Mouse (Mus musculus): Measurements from ENCODE around the gene Spty2d1. TPM values are rescaled to one million over a fixed set of nuclear protein-coding genes. Genes with fewer than 3 reads are reported as not detected.
A peak's percentile ranks its signal among the peaks of the same experiment; 100 is the strongest.
"Not testable (repeated sequence)": the region's sequence is repeated elsewhere in the genome, so short reads cannot be mapped to it uniquely, and the experiment has no call there.

Spty2d1 gene
- 11.5 and 11.7 TPM in 2 replicates for polyA plus RNA-seq (2012; rRNA removed)

- DNase-seq (ENCODE audit: low spot score) = peak; percentile 97
Observed at GRCm38 (mm10) chr7:47008168-47008993, at the start of gene Spty2d1. Gene Spty2d1, minus strand, starts transcription at chr7:47008411.

GRCm38 (mm10) chr7:47056273-47056672 lies 48.1 kb upstream of the Spty2d1 start:
- DNase-seq (ENCODE audit: low spot score) = no peak

- DNase-seq (ENCODE audit: low spot score) = no peak
Observed at GRCm38 (mm10) chr7:47055744-47056143, 47.5 kb upstream of the Spty2d1 start.

GRCm38 (mm10) chr7:47054666-47055065 lies 46.5 kb upstream of the Spty2d1 start:
- DNase-seq (ENCODE audit: low spot score) = no peak

DNA sequence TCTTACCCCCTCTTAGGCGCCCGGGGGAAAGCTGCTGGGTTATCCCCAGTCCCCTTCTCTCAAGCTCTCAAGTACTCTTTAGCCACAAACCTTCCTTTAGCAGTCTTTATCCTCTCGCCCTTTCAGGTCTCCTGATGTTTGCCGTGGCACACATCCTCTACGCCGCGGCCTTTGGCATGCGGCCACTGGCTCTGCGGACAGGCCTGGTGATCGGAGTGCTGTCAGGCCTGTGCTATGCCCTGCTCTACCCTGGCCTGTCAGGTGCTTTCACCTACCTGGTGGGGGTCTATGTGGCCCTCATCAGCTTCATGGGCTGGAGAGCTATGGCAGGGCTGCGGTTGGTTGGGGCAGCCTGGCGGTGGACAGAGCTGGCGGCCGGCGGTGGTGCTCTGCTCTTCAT lies 45.1 kb upstream of the Spty2d1 start:
- no peak for DNase-seq (ENCODE audit: low spot score)

- no peak for DNase-seq (ENCODE audit: low spot score)
Observed at GRCm38 (mm10) chr7:47052276-47052675, 44.1 kb upstream of the Spty2d1 start.

- no peak for DNase-seq (ENCODE audit: low spot score)
Observed at GRCm38 (mm10) chr7:47051404-47052151, 43.4 kb upstream of the Spty2d1 start.

DNA sequence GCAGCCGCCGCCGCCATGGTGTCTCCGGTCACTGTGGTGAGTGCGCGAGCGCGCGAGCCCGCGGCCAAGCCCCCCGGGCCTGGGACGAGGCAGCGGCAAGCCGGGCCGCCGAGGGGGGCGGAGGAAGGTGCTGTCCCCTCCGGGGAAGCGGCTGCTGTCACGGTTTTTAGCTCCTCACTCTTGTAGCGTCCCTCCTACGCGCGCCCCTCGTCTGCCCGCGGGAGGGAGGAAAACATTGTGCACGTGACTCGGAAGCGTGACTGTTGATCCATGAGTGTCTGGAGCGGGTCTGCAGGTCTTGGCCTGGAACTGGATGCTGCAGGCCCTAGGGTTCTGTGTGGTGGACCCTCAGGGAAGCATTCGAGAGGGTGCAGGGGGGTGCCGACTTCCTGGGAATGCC lies 42.6 kb upstream of the Spty2d1 start:
- DNase-seq (ENCODE audit: low spot score) = no peak

- peak; percentile 80 for DNase-seq (ENCODE audit: low spot score)
Observed at GRCm38 (mm10) chr7:47050366-47050765, 42.2 kb upstream of the Spty2d1 start, which contains the start of gene Tmem86a. Gene Tmem86a, plus strand, starts transcription at chr7:47050601.

- no peak for DNase-seq (ENCODE audit: low spot score)
Observed at GRCm38 (mm10) chr7:47042823-47043490, 34.7 kb upstream of the Spty2d1 start.

DNA sequence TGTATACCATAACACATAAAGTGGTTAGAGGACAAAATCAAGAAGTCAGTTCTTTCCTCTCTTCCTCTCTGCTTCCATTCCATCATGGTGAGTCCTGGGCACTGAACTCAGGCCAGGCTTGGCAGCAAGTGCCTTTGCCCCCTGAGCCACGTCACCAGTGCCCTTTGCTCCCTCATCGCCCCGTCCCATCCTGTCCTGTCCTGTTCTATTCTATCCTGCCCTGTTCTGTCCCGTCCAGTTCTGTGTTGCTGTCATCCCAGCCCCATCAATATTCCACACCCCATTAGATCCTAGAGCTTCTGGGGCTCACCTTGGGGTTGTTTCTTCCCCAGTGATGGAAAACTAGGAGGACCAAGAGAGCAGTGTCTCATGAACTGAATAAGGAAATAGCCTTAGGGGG lies 33.9 kb upstream of the Spty2d1 start:
- DNase-seq (ENCODE audit: low spot score) = no peak

- DNase-seq (ENCODE audit: low spot score) = no peak
Observed at GRCm38 (mm10) chr7:47041706-47042105, 33.5 kb upstream of the Spty2d1 start.

DNA sequence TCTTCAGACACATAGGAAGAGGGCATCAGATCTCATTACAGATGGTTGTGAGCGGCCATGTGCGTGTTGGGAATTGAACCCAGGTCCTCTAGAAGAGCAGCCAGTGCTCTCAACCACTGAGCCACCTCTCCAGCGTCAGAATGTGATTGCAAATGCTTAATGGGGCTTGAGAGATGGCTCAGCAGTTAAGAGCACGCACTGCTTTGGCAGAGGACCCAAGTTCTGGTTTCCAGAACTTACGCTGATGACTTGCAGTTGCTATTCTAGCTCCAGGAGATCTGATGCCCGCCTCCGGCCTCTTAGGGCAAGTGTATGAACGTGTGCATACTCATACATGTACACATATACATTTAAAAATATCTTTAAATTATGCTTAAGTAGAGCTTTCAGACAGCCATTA lies 27.2 kb upstream of the Spty2d1 start:
- DNase-seq (ENCODE audit: low spot score) = no peak

DNA sequence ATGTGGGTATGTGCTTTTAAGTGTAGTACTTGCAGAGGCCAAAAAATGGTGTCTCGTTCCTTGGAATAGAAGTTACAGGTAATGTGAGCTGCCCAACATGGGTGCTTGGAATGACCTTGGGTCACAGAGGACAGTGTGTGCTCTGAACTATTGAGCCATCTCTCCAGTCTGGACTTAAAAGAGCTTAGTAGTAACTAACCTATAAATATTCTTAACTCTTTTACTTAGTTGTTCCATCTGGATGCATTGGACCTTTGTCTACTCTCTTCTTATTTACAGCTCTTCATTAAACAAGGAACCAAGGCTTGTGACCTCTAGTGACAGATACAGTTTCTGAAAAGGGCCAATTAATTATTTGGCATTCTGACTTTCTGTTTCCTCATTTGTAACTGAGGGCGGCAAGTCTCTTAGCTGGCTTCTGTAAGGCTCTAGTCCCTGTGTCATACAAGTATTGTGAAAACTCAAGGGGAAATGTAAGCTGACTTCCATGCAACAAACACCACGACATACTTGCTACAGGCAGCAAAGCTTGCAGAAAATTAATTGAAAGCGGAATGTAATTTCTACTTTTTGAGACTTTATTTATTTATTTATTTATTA lies 26.7 kb upstream of the Spty2d1 start:
- DNase-seq (ENCODE audit: low spot score) = no peak

GRCm38 (mm10) chr7:47031371-47031770 lies 23.2 kb upstream of the Spty2d1 start:
- no peak for DNase-seq (ENCODE audit: low spot score)

GRCm38 (mm10) chr7:47030517-47031193 lies 22.4 kb upstream of the Spty2d1 start:
- DNase-seq (ENCODE audit: low spot score) = no peak

- DNase-seq (ENCODE audit: low spot score) = no peak
Observed at GRCm38 (mm10) chr7:47027520-47027919, 19.3 kb upstream of the Spty2d1 start.

GRCm38 (mm10) chr7:47026899-47027298 lies 18.7 kb upstream of the Spty2d1 start:
- not testable (repeated sequence) for DNase-seq (ENCODE audit: low spot score)

DNA sequence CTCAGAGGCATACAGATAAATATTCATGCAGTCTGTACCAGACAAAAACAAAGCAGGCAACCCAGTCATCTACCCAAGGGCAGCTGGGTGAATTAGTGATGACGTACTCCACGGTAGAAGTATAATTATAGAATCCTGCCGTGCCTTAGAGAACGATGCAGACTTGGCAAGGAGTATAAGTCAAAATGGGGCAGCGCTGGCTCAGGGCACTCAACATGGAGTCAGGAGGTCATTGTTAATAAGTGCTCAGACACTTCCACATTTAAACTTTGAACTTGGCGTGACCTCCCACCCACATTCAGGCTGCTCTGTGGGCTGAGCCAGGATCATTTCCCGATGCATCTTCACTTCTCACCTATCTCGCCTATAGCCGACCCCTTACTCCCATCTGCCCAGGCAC lies 17.2 kb upstream of the Spty2d1 start:
- no peak for DNase-seq (ENCODE audit: low spot score)

- no peak for DNase-seq (ENCODE audit: low spot score)
Observed at GRCm38 (mm10) chr7:47024454-47024853, 16.2 kb upstream of the Spty2d1 start.

- peak; percentile 74 for DNase-seq (ENCODE audit: low spot score)
Observed at GRCm38 (mm10) chr7:47023530-47023929, 15.3 kb upstream of the Spty2d1 start.

Data from urinary bladder, adult 2 months (tissue).